Mouse (Mus musculus) myocyte (in vitro differentiated cells): ENCODE measurements around the gene Asic2.

ENCODE experiments used
- CEBPB ChIP-seq: IDR thresholded peaks from 2 replicates; pipeline ENCODE4 v1.6.1; 2011; ENCODE audit warnings: mild to moderate bottlenecking, moderate library complexity; ENCODE audit not compliant: poor library complexity, insufficient read depth, severe bottlenecking
- MAX ChIP-seq: IDR thresholded peaks from one replicate; pipeline ENCODE4 v1.6.1; 2011; ENCODE audit warnings: low read depth, mild to moderate bottlenecking, control low read depth
- MYOD1 ChIP-seq, 3 experiments: IDR thresholded peaks; one replicate each; pipeline ENCODE4 v1.6.1; 2011; ENCODE audit warnings: control low read depth in 2 of 3, low read depth in 2 of 3, mild to moderate bottlenecking in 2 of 3, moderate library complexity in 1 of 3; ENCODE audit not compliant: insufficient read length in 2 of 3, control insufficient read depth in 1 of 3
- POLR2A ChIP-seq: IDR thresholded peaks from one replicate; pipeline ENCODE4 v1.6.1; 2011; ENCODE audit warnings: low read depth, mild to moderate bottlenecking, control low read depth, moderate library complexity; ENCODE audit not compliant: insufficient read length
- POLR2AphosphoS2 ChIP-seq: IDR thresholded peaks from one replicate; pipeline ENCODE4 v1.6.1; 2011; ENCODE audit warnings: low read depth, control low read depth; ENCODE audit not compliant: insufficient read length
- SRF ChIP-seq: IDR thresholded peaks from one replicate; pipeline ENCODE4 v1.6.1; 2011; ENCODE audit warnings: low read depth; ENCODE audit not compliant: control insufficient read depth, insufficient read length
- TCF3 ChIP-seq: IDR thresholded peaks from one replicate; pipeline ENCODE4 v1.6.1; 2011; ENCODE audit warnings: low read depth, control low read depth; ENCODE audit not compliant: insufficient read length

- TF ChIP-seq CEBPB (no peak), POLR2A (no peak), POLR2AphosphoS2 (no peak), MAX (no peak), TCF3 (no peak), SRF (no peak), MYOD1 (IDR thresholded peaks at IDR 0.05; ENCODE audit: control insufficient read depth in 1 of 3, insufficient read length in 2 of 3, low read depth in 2 of 3) (no peak)
Observed at GRCm38 (mm10) chr11:81261259-81261658, 707.0 kb downstream of the Asic2 start.
